Mouse (Mus musculus) embryonic fibroblast, embryonic 13.5 days (primary cell): ENCODE results near the gene Cenpj. TPM values are rescaled to one million over a fixed set of nuclear protein-coding genes. Genes with fewer than 3 reads are reported as not detected.
A peak's percentile ranks its signal among the peaks of the same experiment; 100 is the strongest.

Experiments
- H3K27ac ChIP-seq: 2 replicates; pipeline ENCODE4 v1.5.1; 2012; ENCODE audit warnings: low read length, control low read depth, inconsistent platforms; ENCODE audit not compliant: insufficient read depth
- H3K4me1 ChIP-seq: 2 replicates; pipeline ENCODE4 v1.6.1; 2011; ENCODE audit warnings: low read length; ENCODE audit not compliant: control insufficient read depth, insufficient read depth
- H3K4me3 ChIP-seq: 2 replicates; pipeline ENCODE4 v1.5.1; 2011; ENCODE audit warnings: mild to moderate bottlenecking, control low read depth, low read length; ENCODE audit not compliant: insufficient read depth
- CTCF ChIP-seq: IDR thresholded peaks from 2 replicates; pipeline ENCODE4 v1.5.1; 2011; ENCODE audit warnings: mild to moderate bottlenecking, control low read depth, low read length, moderate library complexity, borderline replicate concordance; ENCODE audit not compliant: insufficient read depth
- POLR2A ChIP-seq: IDR thresholded peaks from 2 replicates; pipeline ENCODE4 v1.6.1; 2011; ENCODE audit warnings: low read depth, mild to moderate bottlenecking, control low read depth, low read length, moderate library complexity
- polyA plus RNA-seq: library from polyadenylated mRNA; stranded (reverse); fragments of >200 nt; gene quantifications from 2 replicates; pipeline ENCODE4 v1.2.4, GENCODE M21; 2011; ENCODE audit warnings: low read depth; ENCODE audit not compliant: missing spikeins, insufficient read length

The Cenpj gene
- polyA plus RNA-seq, 1 experiment = 11.7 TPM

DNA sequence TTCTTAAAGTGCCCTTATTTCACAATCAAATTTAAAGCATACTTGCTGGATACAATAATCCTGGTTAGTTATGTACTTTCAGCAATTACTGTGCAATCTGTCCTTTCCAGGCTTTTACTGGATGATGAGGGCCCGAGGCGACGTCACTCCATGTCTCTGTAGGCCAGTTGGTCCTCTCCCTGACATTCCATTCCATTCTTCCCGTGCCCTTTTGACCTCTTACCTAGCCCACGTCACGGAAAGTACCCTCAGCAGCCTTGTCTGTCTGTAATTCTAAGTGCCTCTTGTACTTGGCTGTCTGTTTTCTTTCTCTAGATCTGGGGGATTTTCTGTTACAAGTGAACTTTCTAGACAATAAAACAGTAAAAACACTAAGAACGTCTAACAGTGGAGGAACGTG is 3.8 kb upstream of the Cenpj start:
- Histone ChIP-seq H3K27ac (no peak overlapping the region), H3K4me1 (no peaks in the 10 kb centered on the region; the same call in 1 of the 2 replicates), H3K4me3 (no peak overlapping the region)
- no peak for TF ChIP-seq CTCF
- no peak for TF ChIP-seq POLR2A

DNA sequence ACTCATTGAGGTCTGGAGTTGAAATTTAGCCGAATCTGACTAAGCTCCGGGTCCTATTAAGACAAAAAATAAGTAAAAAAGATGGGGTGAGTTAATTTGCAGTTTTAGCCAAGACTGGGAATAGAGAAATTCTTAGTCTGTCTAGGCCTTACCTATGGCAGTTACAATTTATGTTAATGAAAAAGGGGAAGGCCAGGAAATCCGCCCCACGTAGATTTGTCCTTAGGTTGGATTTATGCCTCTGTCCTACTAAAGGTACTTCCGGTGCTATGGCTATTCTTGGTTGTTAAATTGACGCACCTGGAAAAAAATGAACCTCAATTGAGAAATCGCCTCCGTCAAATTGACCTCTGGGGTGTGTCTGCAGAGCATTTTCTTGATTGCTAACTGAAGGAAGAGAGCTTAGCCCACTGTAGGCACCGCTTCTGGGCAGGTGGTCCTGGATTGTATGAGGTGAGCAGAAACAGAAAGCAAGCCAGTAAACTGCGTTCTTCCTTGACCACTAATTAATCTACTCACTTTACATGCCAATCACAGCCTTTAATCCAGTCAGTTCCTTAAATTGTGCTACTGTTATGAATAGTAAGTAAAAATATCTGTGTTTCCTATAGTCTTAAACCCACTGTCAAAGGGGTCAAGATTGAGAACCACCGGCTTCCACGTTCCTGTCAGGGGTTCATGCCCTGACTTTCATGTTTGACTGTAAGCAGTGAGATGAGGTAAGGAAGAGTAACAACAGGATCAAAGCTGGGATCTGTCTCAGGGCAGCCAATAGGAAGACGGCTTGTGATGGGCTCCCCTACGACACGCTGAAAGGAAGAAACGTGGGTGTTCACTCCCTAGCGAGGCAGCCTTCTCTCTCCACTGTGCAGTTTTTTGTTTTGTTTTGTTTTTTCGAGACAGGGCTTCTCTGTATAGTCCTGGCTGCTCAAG is 1.0 kb upstream of the Cenpj start:
- TF ChIP-seq CTCF = no peak
- TF ChIP-seq POLR2A = no peak
- Histone ChIP-seq H3K27ac (no peak overlapping the region), H3K4me3 (peak overlapping the region; percentile 85), H3K4me1 (no peaks in the 10 kb centered on the region; the same call in 1 of the 2 replicates)

- no peak for TF ChIP-seq CTCF
- TF ChIP-seq POLR2A = no peak
- Histone ChIP-seq H3K4me1 (no peaks in the 10 kb centered on the region; the same call in 1 of the 2 replicates), H3K4me3 (no peak overlapping the region), H3K27ac (no peak overlapping the region)
Observed at GRCm38 (mm10) chr14:56572546-56572945, 2.7 kb downstream of the Cenpj start.

GRCm38 (mm10) chr14:56571310-56572093 is 3.7 kb downstream of the Cenpj start:
- TF ChIP-seq CTCF = no peak
- TF ChIP-seq POLR2A = peak; percentile 67
- H3K27ac ChIP-seq = no peak overlapping the region

DNA sequence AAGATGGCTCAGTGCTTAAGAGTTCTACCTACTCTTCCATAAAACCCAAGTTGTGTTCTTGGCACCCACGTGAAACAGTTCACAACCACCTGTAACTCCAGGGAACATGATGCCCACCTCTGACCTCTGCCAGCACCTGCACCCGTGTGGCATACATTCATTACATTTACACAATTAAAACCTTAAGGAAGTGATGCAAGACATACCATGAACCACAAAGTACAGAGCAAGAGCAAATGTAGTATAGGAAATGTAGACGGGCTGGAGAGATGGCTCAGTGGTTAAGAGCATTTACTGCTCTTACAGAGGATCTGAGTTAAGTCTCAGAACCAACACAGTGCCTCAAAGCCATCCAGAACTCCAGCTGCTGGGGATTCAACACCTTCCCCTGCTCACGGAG is 6.2 kb downstream of the Cenpj start:
- Histone ChIP-seq H3K4me1 (no peaks in the 10 kb centered on the region; the same call in 1 of the 2 replicates), H3K4me3 (no peak overlapping the region), H3K27ac (no peak overlapping the region)
- no peak for TF ChIP-seq CTCF
- TF ChIP-seq POLR2A = no peak

More at GRCm38 (mm10) chr14:56571310-56572093, 3.7 kb downstream of the Cenpj start:
- Histone ChIP-seq H3K4me1 (no peaks in the 10 kb centered on the region; the same call in 1 of the 2 replicates), H3K4me3 (peak overlapping the region; percentile 82)

GRCm38 (mm10) chr14:56567476-56567875 is 7.7 kb downstream of the Cenpj start:
- Histone ChIP-seq H3K4me1 (no peaks in the 10 kb centered on the region; the same call in 1 of the 2 replicates), H3K27ac (no peak overlapping the region), H3K4me3 (no peak overlapping the region)
- no peak for TF ChIP-seq CTCF

GRCm38 (mm10) chr14:56559134-56559533 is 16.1 kb downstream of the Cenpj start:
- TF ChIP-seq CTCF = no peak
- TF ChIP-seq POLR2A = no peak
- Histone ChIP-seq H3K4me1 (no peaks in the 10 kb centered on the region), H3K27ac (no peak overlapping the region), H3K4me3 (no peak overlapping the region)

DNA sequence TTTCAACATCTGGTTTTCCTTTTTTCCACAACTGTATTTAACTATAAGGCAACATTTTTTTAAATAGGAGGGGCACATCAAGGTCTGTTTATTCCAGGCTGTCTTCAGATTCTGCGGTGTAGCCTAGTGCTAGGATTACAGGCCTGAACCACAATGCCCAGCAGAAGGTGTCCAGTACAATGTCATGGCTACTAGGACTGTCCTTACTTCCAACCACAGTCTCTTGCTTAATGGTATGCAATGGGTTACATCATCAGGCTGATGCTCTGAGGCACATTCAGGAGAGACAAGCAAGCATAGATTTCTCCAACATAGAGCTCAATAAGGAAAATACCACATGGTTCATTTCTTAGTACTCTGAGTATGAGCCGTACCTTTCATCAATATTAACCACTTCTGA is 20.5 kb downstream of the Cenpj start:
- Histone ChIP-seq H3K27ac (no peak overlapping the region), H3K4me3 (no peak overlapping the region), H3K4me1 (no peaks in the 10 kb centered on the region)
- TF ChIP-seq POLR2A (no peak), CTCF (no peak)

DNA sequence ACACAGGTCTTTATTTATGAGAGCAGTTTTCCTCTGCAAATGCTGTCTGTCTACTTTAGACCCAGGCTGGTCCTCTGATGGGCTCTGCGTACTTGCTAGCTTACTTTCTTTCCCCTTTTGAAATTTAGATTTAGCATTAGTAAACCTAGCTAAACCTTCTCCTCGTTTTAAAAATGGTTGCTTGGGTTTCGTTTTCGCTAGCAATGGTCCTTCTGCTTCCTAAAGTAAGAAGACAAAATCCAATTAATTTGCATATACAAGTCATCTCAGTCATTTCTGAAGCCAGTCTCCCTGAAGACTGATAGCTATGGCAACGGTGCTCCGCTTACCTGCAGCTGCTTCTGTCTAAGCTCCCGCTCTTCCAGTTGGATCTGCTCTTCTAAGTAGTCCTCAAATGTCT is 21.9 kb downstream of the Cenpj start:
- no peak overlapping the region for H3K27ac ChIP-seq
- no peak for TF ChIP-seq CTCF
- TF ChIP-seq POLR2A = no peak
- no peaks in the 10 kb centered on the region for H3K4me1 ChIP-seq
- no peak overlapping the region for H3K4me3 ChIP-seq
